Mouse (Mus musculus): ENCODE measurements around the gene Tent5a. TPM values are rescaled to one million over a fixed set of nuclear protein-coding genes. Genes with fewer than 3 reads are reported as not detected.

Tent5a gene
- polyA plus RNA-seq, 1 experiment: 0.78 TPM

DNA sequence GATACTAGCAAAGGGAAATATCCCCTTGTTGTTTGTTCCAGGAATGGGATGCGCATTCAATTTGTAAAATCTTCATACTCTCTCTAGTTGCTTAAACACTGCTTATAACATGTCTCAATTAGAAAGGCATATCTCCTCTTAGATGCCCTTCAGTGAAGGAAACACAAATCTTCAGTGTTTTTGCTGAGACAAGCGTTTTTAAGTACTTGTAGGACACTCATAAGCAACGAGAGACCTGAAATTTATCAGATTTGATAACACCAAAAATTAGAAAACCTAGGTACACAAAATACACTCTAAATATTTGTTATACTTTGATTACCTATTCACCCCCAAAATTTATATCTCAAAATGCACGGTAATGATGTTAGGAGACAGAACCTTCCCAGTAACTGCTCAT, 24.3 kb downstream of the Tent5a start:
- Histone ChIP-seq H3K79me2 (ENCODE audit: control insufficient read depth, insufficient read depth) (no peaks in the 10 kb centered on the region), H3K4me3 (no peak overlapping the region), H3ac (ENCODE audit: control insufficient read depth, insufficient read length) (no peak overlapping the region), H3K27me3 (ENCODE audit: control insufficient read depth, insufficient read depth, insufficient read length) (no peaks in the 10 kb centered on the region), H3K4me2 (ENCODE audit: low read depth) (no peak overlapping the region), H3K36me3 (ENCODE audit: control insufficient read depth, insufficient read depth) (no peaks in the 10 kb centered on the region)
- no peak for TF ChIP-seq POLR2AphosphoS2 (IDR thresholded peaks at IDR 0.05; ENCODE audit: insufficient read length, low read depth)
- TF ChIP-seq CEBPB (IDR thresholded peaks at IDR 0.05; ENCODE audit: insufficient read depth, poor library complexity, severe bottlenecking): no peak
- TF ChIP-seq TCF3 (IDR thresholded peaks at IDR 0.05; ENCODE audit: insufficient read length, low read depth): no peak
- TF ChIP-seq MAX (IDR thresholded peaks at IDR 0.05; ENCODE audit: low read depth): no peak
- TF ChIP-seq MYOG (IDR thresholded peaks at IDR 0.05; ENCODE audit: control insufficient read depth in 1 of 3, insufficient read depth in 1 of 3, insufficient read length in 2 of 3, low read depth in 2 of 3): no peak
- TF ChIP-seq TCF12 (IDR thresholded peaks at IDR 0.05; ENCODE audit: insufficient read depth, poor library complexity, severe bottlenecking): no peak

DNA sequence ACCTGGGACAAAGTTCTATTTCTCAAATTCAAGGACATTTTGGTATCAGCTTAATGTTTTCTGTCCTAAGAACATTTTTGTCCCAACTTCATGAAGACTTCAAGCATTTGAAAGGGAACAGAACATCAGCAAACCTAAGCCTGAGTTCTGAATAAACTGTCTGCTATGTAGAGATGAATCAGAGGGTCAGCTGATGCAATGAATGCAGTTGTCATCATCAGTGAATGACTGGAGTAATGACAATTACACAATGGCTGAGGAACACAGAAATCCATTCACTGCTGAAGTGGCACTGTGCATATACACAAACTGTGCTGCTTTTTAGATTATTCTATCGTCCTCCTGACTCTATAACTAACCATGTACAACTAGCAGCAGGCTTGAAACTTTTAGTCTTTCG, 53.0 kb downstream of the Tent5a start:
- no peak overlapping the region for H3K4me3 ChIP-seq
- TF ChIP-seq USF1 (IDR thresholded peaks at IDR 0.05; ENCODE audit: low read depth) (peak; percentile 30), CEBPB (IDR thresholded peaks at IDR 0.05; ENCODE audit: insufficient read depth, poor library complexity, severe bottlenecking) (peak; percentile 58; the same call in 1 of the 2 replicates), E2F4 (IDR thresholded peaks at IDR 0.05; ENCODE audit: insufficient read depth) (no peak)
- H3K27me3 ChIP-seq (ENCODE audit: control insufficient read depth, insufficient read depth, insufficient read length): no peaks in the 10 kb centered on the region
- H3K4me2 ChIP-seq (ENCODE audit: low read depth): no peak overlapping the region
- no peaks in the 10 kb centered on the region for H3K79me2 ChIP-seq (ENCODE audit: control insufficient read depth, insufficient read depth)
- H3ac ChIP-seq (ENCODE audit: control insufficient read depth, insufficient read length): no peak overlapping the region
- no peaks in the 10 kb centered on the region for H3K36me3 ChIP-seq (ENCODE audit: control insufficient read depth, insufficient read depth)

Other genes starting within 250 kb of the Tent5a start
- gene Gm11114, start 14.6 kb downstream of the Tent5a start, polyA plus RNA-seq (2012; fragmentation: generic; extraction: Trizol): not detected

Data from myocyte (in vitro differentiated cells).